Mouse (Mus musculus) olfactory bulb, adult 2 months (tissue): Measurements from ENCODE around the gene Tbx22. TPM values are rescaled to one million over a fixed set of nuclear protein-coding genes. Genes with fewer than 3 reads are reported as not detected.

Source experiments
- H3K27ac ChIP-seq: fragments of 200-500 bp; 2 replicates; pipeline ENCODE4 v1.5.1; 2012; ENCODE audit warnings: low read depth, low read length; ENCODE audit not compliant: insufficient read depth
- H3K4me1 ChIP-seq: fragments of 200-500 bp; 2 replicates; pipeline ENCODE4 v1.6.1; 2012; ENCODE audit warnings: low read length; ENCODE audit not compliant: control insufficient read depth, insufficient read depth
- H3K4me3 ChIP-seq: fragments of 200-500 bp; 2 replicates; pipeline ENCODE4 v1.5.1; 2012; ENCODE audit warnings: mild to moderate bottlenecking, low read depth, low read length, moderate library complexity; ENCODE audit not compliant: insufficient read depth
- CTCF ChIP-seq: fragments of 200-500 bp; IDR thresholded peaks from 2 replicates; pipeline ENCODE4 v1.5.1; 2012; ENCODE audit warnings: low read depth, mild to moderate bottlenecking, low read length, moderate library complexity; ENCODE audit not compliant: insufficient read depth
- POLR2A ChIP-seq: fragments of 200-500 bp; IDR thresholded peaks from 2 replicates; pipeline ENCODE4 v1.6.1; 2012; ENCODE audit warnings: mild to moderate bottlenecking, low read depth, low read length, moderate library complexity; ENCODE audit not compliant: insufficient read depth
- WGBS: fragments of 180-500 bp; shearing (Covaris S2); methylation state at CpG from one replicate; pipeline ENCODE4 v1.1.7; 2018; 5-methylcytosine and 5-hydroxymethylcytosine counted together
- polyA plus RNA-seq: library from polyadenylated mRNA; stranded (reverse); fragments of >200 nt; gene quantifications from 2 replicates; pipeline ENCODE4 v1.2.4, GENCODE M21; 2012; ENCODE audit warnings: low replicate concordance; ENCODE audit not compliant: missing spikeins, insufficient read depth, insufficient read length

The Tbx22 gene
- polyA plus RNA-seq: not detected in 2 replicates

DNA sequence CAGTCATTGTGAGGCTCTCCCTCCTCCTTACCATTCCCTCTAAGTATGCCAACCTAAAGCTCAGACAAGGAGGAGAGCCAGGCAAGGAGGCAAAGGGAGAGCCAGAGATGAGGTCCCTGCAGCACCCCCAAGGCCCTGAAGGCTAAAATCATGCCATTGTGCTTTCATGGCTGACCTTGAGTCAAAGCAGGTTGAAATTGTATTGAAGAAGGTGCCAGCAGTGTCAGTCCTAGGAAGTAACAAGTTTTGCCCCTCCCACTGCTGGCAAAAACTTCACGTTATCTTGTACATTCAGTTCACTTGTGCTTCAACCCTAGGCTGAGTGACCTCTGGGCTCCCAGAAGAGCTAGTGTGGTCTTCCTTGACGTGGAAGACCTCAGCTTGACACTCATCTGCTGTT, at the start of gene Tbx22:
Gene Tbx22, plus strand, starts transcription at position 301 of the 400 bp plus-strand sequence.
- Histone ChIP-seq H3K27ac (no peak within 1 kb of the TSS), H3K4me1 (no peaks in the 10 kb centered on the region), H3K4me3 (no peak within 1 kb of the TSS)
- TF ChIP-seq CTCF: no peak
- no peak for TF ChIP-seq POLR2A
- 54% methylated on average over 2 of the region's 2 CpGs for WGBS

DNA sequence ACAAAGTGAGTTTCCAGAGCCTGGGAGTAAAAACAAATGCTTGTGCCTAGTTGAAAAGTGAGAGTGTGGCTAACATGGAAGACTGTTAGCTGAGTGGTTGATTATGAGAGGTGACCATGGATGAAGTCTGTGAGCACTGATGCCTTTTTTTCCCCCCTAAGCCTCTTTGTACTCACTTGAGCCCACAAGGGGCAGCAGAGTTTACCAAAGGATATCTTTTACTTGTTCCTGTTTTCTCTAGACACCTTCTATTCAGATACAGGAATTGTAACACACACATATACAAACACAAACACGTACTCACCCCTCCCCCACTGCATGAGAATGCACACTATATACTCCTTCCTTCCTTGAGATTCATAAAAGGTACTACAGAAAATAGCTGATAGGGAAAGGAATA, 913 bp downstream of the Tbx22 start:
- 33% methylated on average over 1 of the region's 1 CpGs for WGBS
- H3K4me1 ChIP-seq: no peaks in the 10 kb centered on the region
- TF ChIP-seq CTCF: no peak
- no peak for TF ChIP-seq POLR2A
- H3K27ac ChIP-seq: no peak overlapping the region
- no peak overlapping the region for H3K4me3 ChIP-seq

DNA sequence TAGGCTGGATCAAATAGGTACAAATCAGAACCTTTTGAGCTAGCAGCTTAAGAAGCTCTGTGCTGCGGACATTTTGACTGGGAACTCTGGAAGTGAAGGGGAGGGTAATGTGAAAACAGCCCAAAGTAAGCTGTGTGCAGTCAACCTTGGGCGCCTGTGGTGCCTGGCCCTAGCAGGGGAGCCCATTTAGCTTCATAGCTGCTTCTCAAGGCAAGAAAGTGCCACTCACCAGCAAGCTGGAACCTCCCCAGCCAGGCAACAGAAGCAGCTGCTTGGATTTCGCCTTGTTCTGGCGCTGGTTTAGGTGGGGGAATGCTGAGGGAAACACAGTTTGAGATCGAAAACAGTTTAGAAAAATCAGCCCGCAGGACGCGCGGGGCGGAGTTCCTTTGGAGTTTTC, 11.4 kb downstream of the Tbx22 start:
- H3K4me1 ChIP-seq: 0 out of 2 replicates have a peak, but pooled peaks cover 3% of the 10 kb centered on the region
- WGBS: 11% methylated on average over 10 of the region's 10 CpGs
- TF ChIP-seq CTCF (no peak), POLR2A (no peak)
- no peak overlapping the region for H3K27ac ChIP-seq
- H3K4me3 ChIP-seq: peak overlapping the region; percentile 23

DNA sequence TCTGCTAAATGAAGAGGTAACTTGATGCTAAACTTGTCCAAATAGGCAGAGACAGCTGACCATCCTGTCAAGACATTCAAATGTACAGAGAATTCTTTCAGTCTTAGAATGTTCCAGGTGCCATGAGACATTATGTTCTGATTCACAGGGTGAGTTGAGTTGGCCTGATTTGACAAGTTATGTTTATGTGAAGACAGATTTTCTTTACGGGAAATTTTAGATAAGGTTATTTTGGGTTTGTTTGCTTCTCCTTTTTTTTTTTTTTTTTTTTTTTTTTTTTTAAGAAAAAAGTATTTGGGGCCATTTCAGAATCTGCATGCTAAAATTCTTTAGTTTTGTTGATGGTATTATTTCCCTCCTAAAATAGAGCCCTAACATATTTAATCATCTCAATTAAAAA, 40.8 kb downstream of the Tbx22 start:
- Histone ChIP-seq H3K27ac (no peak overlapping the region), H3K4me1 (no peaks in the 10 kb centered on the region), H3K4me3 (no peak overlapping the region)
- TF ChIP-seq POLR2A (no peak), CTCF (no peak)
- WGBS: 88% methylated on average over 1 of the region's 1 CpGs

DNA sequence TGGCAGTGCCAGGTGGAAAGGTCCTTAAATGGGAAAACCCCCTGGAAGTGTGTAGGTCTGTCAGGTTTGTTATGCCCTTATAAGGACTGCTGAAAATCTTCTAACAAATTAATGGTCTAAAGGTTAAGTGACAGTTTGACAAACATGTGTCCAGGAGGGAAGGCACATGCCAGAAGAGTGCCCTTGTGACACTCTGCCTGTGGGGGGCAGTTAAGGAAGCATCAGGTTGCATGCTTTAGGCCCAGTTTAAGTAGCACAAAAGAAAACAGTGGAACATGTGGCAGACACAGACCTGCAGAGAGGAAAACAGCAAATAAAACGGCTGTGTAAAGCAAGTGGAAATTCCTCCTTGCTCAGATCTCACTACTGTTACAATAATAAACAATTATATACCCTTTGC, 55.8 kb downstream of the Tbx22 start:
- Histone ChIP-seq H3K27ac (no peak overlapping the region), H3K4me3 (no peak overlapping the region), H3K4me1 (no peaks in the 10 kb centered on the region)
- TF ChIP-seq POLR2A: no peak
- TF ChIP-seq CTCF: no peak
- WGBS: 23% methylated on average over 1 of the region's 1 CpGs

Other genes starting within 250 kb of the Tbx22 start
- gene Tent5d, start 124.6 kb downstream of the Tbx22 start, polyA plus RNA-seq: not detected in 2 replicates
- not detected in 2 replicates for gene 2610002M06Rik, start 148.4 kb downstream of the Tbx22 start, polyA plus RNA-seq